Mouse (Mus musculus): ENCODE measurements at regions not wholly inside any gene's neighbourhood (a gene's known extent, or its start where the extent isn't known, plus 50 kb on each side); places are given as distances from the start of the nearest gene placed in this dataset.

DNA sequence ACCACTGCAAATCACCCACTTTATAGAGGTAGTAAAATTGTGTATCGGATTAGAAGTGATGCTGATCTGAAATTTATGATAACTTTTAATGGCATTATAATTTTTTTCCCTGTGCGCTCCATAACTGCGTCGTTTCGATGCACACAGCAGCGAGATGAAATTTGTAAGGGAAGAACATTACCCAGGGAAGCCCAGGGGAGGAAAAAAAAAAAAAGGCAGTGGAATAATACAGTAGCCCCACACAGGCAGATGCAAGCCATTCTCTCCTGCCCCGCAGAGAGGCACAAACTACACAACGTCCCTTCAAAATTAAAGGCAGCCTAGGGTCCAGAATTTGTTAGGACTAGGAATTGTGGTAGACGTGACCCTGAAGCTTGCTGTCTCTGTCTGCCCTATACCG lies 234.2 kb downstream of the Il20rb start:
- DNase-seq (ENCODE audit: low spot score in 2 of 2): no peak
